Mouse (Mus musculus) gastrocnemius, postnatal 36 days (tissue): ENCODE results near the gene Zfp553. TPM values are rescaled to one million over a fixed set of nuclear protein-coding genes. Genes with fewer than 3 reads are reported as not detected.

Source experiments
- DNase-seq, 2 experiments: peaks; one replicate each; pipeline ENCODE4 v3.0.0; 2022
- intact Hi-C: fragments of 180-260 bp; cut with DNase I; formaldehyde crosslinking; loops from one replicate; pipeline ENCODE4 v1.15.1; 2025
- total RNA-seq, 2 experiments: library from RNA; stranded (reverse); gene quantifications; 2 replicates each; pipeline ENCODE4 v1.2.3; 2021

Zfp553 gene
- total RNA-seq, 2 experiments from 2014 or later, result 3.6 to 4.2 TPM

DNA sequence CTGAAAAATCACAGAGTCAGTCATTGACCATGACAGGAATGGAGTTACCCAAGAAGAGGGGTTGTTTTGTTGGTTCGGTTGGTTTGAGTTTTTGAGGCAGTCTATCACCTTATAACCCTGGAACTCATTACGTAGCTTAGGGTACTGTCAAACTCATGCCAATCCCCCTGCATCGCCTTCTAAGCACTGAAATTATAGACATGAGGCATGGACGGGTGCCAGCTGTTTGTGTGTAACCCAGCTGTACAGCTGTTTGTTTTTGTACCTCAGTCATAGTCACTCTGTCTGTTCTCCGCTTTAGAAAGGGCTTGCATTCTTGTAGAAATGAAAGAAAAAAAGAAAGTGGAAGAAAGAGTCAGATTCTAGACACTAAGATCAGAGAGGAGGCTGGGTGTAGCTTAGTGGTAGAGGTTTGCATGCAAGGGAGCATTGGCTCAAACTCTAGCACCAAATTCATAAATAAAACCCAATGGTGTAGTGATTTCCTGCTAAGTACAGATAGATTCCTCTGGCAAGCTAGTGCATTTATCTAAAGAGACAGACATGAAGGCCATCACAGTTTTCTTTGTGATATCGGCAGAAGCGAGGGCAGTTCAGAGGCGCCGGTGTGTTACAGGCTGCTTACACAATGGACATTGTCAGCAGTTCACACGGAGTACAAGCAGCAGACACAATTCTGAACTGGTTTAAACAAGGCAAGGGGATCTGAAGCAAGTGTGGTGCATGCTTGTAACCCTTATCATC is 29.5 kb downstream of the Zfp553 start:
- DNase-seq, result no peak
- intact Hi-C loops, result no loop called here

DNA sequence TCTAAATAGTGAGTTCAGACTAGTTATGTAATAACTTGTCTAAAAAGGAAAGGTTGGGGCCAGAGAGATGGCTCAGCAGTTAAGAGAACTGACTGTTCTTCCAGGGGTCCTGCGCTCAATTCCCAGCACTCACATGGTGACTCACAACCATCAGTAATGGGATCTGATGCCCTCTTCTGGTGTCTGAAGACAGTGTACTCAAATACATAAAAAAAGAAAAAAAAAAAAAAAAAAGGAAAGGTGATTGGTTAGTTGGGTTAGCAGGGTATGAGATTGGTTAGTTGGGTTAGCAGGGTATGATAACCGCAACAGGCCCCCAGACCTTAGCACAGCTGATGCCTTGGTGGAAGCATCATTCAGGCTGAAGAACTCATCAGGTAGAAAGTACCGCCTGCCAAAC is 30.7 kb downstream of the Zfp553 start:
- DNase-seq, result no peak
- intact Hi-C loops, result no loop called here

DNA sequence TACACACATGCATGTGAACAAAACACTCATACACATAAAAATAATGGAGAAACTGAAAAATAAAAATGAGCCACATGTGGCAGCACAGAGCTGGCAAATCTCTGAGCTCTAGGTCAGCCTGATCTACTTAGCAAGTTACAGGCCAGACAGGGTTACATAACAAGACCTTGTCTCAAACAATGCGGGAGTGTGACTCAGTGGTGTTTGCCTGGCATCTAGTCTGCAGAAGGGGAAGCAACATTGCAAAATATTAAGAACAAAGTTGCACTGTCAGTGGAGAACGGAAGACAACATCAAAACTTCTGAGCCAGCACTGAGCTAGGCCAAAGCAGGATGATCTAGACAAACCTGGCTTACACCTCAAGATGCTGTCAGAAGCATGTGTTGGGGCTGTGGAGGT is 37.4 kb downstream of the Zfp553 start:
- DNase-seq, result no peak
- intact Hi-C loops, result no loop called here

DNA sequence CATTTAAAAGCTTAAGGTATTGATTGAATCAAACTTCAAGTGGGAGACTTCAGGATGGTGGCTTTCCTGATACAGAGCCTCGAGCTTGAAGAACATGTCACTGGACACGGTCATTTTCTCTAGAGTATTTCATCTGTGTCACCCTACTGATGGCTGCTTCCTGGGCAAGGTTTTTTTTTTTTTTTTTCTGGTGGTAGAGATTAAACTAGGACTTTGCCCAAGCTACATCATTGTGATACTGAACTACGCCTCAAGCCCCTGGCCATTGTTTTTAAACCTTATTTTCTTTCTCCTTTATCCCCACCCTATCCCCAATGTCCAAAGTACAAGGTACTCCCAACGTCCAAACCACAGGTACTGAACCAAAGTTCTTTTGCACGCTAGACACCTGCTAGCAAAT is 37.8 kb downstream of the Zfp553 start:
- DNase-seq, result no peak
- intact Hi-C loops, result no loop called here

DNA sequence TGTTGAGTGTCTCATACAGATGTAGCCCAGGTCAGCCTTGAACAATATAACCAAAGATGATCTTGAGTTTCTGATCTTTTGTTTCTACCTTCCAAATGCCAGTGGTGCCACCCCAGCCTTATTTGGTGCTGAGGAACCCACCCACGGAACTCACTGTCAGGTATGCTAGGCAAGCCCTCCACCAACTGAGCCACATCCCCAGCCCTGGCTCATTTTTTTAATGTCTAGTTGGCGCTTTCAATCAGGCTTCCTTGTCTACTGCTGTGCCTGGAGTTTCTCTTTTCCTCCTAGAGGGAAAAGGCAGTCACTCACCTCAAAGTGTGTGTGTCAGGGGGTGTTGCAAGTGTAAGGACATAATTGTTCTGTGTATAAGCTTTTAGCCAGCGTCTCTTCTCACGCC is 38.2 kb downstream of the Zfp553 start:
- intact Hi-C loops, result no loop called here
- DNase-seq, result no peak

DNA sequence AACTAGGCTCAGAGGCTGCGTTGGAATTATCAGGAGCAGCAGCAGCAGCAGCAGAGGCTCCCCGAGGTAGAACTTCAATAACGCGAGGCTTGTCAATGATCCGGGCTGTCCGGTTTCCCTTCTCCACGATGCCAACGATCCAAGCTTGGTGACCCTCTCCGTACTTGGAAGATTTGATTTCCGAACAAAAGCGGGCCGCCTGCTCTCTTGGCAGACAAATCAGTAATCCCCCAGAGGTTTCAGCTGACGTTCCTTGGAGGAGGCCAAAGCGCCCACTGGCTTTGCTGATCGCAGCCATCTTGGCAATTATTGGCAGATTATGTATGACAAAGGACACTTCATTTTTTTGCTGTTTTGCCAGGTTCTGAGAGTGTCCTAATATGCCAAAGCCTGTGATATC is 39.7 kb downstream of the Zfp553 start:
- intact Hi-C loops, result no loop called here
- no peak for DNase-seq

DNA sequence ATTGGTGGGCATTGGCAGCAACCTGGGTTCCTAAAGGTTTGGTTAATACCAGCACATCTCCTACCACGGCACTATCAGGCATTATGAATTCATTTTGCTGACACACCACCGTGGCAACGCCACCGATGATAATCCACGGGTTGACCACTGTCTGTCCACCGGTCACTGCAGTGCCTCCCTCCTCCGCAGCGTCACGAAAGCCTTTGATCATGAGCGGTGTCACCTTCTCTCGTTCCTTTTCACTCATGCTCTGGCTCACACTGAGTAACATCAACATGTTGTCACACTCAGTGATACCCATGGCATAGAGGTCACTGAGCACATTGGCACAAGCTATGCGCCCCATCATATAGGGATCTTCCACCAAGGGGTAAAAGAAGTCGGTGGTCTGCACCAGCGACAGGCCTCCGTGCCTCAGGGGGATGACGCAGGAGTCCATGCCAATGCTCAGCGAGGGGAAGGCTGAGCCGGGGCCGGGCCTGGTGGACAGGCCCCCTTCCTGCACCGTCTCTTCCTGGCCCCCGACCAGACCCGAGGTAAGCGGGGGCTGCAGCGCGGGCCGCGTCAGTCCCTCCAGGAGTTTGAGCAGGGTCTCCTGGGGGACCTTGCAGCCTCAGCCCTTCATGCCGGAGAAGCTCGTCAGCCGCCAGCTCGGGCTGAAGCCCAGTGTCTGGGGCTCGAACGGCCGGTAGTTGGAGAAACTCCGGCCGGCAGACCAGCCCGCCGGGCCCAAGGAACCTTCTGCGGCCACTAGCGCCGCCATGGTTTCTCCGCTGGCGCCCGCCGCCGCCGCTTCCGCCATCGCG is 40.5 kb downstream of the Zfp553 start:
- peak in 1 of 2 experiments; percentile 22 for DNase-seq
- intact Hi-C loops, result no loop called here

DNA sequence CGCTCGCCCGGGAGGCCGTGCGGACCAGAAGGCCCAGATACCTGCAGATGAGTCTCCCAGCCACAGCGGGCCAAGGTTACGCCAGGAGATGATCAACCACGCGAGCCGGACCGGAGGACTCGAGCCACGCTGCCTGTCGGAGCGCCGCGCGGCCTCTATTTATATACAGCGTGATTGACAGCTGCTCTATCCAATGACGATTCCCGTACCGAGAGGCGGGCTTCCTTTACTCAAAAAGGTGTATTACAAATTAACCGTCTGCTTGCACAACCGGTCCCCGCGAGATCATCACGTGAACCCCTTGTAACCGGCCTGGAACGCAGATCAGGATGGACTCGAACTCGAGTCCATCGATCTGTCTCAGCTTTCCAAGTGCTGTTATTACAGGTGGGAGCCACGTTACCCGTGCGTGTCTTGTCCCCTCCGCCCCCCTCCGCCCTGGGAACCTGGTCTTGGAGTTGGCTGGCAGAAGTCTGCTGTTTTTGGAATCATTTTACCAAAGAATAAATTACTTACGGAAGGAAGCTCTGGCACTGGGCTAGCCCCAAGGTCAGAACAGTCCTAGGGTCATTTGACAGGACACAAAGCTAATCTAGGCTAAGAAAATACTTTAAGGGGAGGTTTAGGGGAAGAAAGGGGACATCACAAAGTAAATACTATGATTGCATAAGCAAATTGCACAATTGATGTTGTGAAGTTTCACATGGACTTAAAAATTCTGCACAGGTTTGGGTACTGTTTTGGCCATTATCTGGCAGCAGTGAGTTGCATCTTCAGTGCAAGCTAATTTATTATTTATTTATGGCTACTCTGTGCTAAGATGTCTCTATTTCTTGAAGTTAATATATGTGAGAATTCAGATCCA is 41.3 kb downstream of the Zfp553 start, which contains the start of gene Sephs2:
TSS of gene Sephs2 (minus strand) at position 131 of the 865 bp plus-strand sequence.
- intact Hi-C loops, result no loop called here
- DNase-seq, result peak; percentile 89 to 95

DNA sequence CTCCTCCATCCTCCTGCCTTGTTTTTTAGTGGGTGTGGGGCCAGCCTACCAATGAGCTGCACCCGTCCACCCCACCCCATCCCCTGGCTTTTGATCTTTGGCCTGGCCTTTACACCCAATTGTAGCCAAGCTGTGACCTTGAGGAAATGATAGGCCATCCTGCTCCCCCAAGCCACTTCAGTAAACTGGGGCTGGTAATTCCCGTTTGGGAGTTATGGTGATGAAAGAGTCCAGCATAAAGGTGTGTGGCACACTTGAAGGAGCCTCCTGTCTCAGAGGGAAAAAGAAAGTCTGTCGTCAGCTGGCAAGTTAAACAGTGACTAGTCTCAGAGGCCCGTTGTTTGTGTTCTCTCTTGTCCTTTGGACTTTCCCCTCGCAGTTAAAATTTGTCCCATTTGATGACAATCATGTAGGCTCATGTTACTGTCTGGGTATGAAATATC is 43.7 kb downstream of the Zfp553 start:
- no peak for DNase-seq
- intact Hi-C loops, result no loop called here

DNA sequence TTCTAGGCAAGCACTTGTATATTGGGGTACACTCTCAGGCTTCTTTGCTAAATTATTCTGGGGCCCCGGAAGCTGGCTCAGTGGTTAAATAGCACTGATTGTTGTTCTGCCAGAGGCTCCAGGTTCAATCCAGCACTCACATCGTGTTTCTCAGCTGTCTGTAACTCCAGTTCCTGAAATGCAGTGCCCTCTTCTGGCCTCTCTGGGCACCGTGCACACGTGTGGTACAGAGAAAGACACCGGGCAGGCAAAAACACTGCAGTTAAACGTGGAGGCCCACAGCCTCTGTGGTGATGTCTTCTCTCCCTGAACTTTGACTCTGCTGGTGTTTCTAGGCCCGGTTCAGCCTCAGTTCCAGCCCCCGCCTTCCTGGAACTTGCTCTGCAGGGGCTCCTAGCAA is 45.5 kb downstream of the Zfp553 start:
- peak in 1 of 2 experiments; percentile 27 for DNase-seq
- intact Hi-C loops, result no loop called here

DNA sequence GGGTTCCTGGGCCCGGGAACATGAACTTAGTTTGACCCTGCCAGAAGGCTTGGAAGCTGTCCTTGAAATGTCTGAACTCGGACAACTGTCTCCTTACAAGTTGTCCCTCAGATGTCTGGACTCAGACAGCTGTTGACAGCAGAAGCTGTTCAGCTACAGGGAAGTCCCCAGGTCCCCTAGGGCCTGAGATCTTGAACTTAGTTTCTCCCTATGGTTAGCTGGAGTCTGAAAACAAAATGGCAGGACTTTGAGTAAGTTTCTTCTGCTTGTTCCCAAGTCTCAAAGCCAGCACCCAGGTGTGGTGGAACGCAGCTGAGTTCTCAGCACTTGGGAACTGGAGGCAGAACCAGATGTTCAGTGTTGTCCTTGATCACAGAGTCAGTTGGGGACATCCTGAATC is 47.2 kb downstream of the Zfp553 start:
- intact Hi-C loops, result no loop called here
- DNase-seq, result no peak

DNA sequence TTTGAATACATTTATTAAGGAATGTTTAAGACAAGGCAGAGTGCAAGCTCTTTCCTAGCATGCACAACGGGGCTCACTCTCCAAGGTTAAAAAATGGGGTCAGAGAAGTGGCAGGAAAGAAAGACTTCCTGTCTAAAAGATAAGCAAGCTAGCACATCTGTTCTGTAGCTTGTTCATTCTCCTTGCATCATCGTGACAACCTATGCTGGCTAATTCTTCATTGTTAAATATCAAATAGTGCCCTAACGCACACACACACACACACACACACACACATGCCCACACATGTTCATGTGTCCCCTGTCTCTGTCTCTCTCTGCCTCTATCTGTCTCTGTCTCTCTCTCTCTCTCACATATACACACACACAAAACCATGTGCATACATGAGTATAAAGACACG is 48.3 kb downstream of the Zfp553 start:
- no peak for DNase-seq
- intact Hi-C loops, result no loop called here

DNA sequence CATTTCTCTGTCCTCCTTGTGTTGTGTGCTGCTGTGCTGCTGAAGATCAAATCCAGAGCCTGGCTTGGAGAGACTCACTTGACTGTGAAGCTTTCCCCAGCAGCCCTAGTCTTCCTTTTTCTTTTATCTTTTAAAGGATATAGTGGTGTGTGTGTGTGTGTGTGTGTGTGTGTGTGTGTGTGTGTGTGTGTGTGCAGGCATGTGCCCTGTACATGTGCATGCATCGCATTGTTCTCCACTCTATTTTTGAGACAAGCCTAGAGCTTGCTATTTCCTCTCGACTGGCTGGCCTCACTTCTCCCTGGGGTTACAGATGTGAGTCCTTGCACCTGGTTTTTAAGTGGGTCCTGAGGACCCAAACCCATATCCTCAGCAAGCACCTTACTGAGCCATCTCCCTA is 49.3 kb downstream of the Zfp553 start:
- no peak for DNase-seq
- intact Hi-C loops, result no loop called here

DNA sequence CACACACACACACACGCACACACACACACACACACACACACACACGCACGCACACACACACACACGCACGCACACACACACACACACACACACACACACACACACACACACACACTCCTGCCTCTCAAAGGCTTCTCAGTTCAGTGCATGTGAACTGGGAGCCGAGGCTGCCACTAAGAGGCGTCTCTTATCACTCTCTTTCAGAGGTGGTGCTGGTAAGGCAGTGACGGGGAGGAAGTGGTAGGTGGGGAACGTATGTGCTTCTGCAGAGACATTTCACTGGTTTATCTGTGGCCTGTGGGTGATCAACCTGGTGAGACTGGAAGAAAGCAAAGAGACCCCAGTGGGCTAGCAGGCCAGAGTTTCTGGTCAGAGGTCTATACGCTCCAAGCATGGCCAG is 52.3 kb downstream of the Zfp553 start:
- no peak for DNase-seq
- intact Hi-C loops, result no loop called here

Other genes with a start within 250 kb of the Zfp553 start
- gene Mvp, start 218.4 kb upstream of the Zfp553 start, total RNA-seq, result 10 to 100 TPM; 20.3 to 25.7 TPM
- not detected for gene Pagr1b, start 216.6 kb upstream of the Zfp553 start, total RNA-seq
- gene Pagr1a, start 215.7 kb upstream of the Zfp553 start, total RNA-seq, result 10 to 100 TPM in 1 of 2 experiments, 1 to 10 TPM in 1; 6.1 to 11.4 TPM
- gene Gm42742, start 212.0 kb upstream of the Zfp553 start, total RNA-seq, result 10 to 100 TPM; 12.9 to 16.6 TPM
- gene Prrt2, start 211.8 kb upstream of the Zfp553 start, total RNA-seq, result under 1 TPM; 0.20 to 0.92 TPM
- 10 to 100 TPM; 69.8 to 76.4 TPM for gene Maz, start 206.0 kb upstream of the Zfp553 start, total RNA-seq
- gene Kif22, start 190.6 kb upstream of the Zfp553 start, total RNA-seq, result 1 to 10 TPM in 1 of 2 experiments, under 1 TPM in 1; 0.79 to 1.4 TPM
- not detected for gene Zg16, start 145.7 kb upstream of the Zfp553 start, total RNA-seq
- under 1 TPM; 0.41 to 0.69 TPM for gene AI467606, start 141.7 kb upstream of the Zfp553 start, total RNA-seq
- gene Qprt, start 110.8 kb upstream of the Zfp553 start, total RNA-seq, result under 1 TPM; 0.15 to 0.76 TPM
- gene Spn, start 95.2 kb upstream of the Zfp553 start, total RNA-seq, result under 1 TPM; 0.07 to 0.26 TPM
- 10 to 100 TPM; 24.1 to 28.0 TPM for gene Cd2bp2, start 37.0 kb upstream of the Zfp553 start, total RNA-seq
- 10 to 100 TPM; 25.4 to 31.3 TPM for gene Tbc1d10b, start 24.6 kb upstream of the Zfp553 start, total RNA-seq
- gene Mylpf, start 24.2 kb upstream of the Zfp553 start, total RNA-seq, result over 10,000 TPM; 37,212 to 46,634 TPM
- gene Sept1, start 69 bp downstream of the Zfp553 start, total RNA-seq, result 1 to 10 TPM; 1.4 to 2.4 TPM
- 10 to 100 TPM; 16.4 to 16.8 TPM for gene Zfp771, start 11.2 kb downstream of the Zfp553 start, total RNA-seq
- 10 to 100 TPM; 26.8 to 29.1 TPM for gene Dctpp1, start 27.6 kb downstream of the Zfp553 start, total RNA-seq
- 10 to 100 TPM; 28.5 to 30.0 TPM for gene Sephs2, start 41.0 kb downstream of the Zfp553 start, total RNA-seq
- under 1 TPM; 0.27 to 0.79 TPM for gene Itgal, start 63.2 kb downstream of the Zfp553 start, total RNA-seq
- gene Zfp768, start 112.5 kb downstream of the Zfp553 start, total RNA-seq, result 10 to 100 TPM; 29.4 to 30.7 TPM
- 1 to 10 TPM; 1.6 to 3.2 TPM for gene Zfp747, start 143.0 kb downstream of the Zfp553 start, total RNA-seq
- 1 to 10 TPM; 1.3 to 2.0 TPM for gene 9130019O22Rik, start 154.1 kb downstream of the Zfp553 start, total RNA-seq
- 1 to 10 TPM; 1.3 to 2.6 TPM for gene E430018J23Rik, start 160.6 kb downstream of the Zfp553 start, total RNA-seq
- gene Zfp764, start 173.8 kb downstream of the Zfp553 start, total RNA-seq, result 1 to 10 TPM in 1 of 2 experiments, under 1 TPM in 1; 0.89 to 2.1 TPM
- gene Zfp688, start 189.0 kb downstream of the Zfp553 start, total RNA-seq, result 1 to 10 TPM; 1.3 to 1.7 TPM
- under 1 TPM; 0.69 to 0.87 TPM for gene Zfp689, start 216.1 kb downstream of the Zfp553 start, total RNA-seq
- 10 to 100 TPM; 14.7 to 19.3 TPM for gene Prr14, start 226.6 kb downstream of the Zfp553 start, total RNA-seq
- gene Fbrs, start 246.1 kb downstream of the Zfp553 start, total RNA-seq, result 10 to 100 TPM; 15.0 to 24.6 TPM